Mouse (Mus musculus) CH12.LX (cell line): ENCODE measurements around the gene Dnajc10. TPM values are rescaled to one million over a fixed set of nuclear protein-coding genes. Genes with fewer than 3 reads are reported as not detected.

Experiments
- DNase-seq: peaks from one replicate; pipeline ENCODE4 v3.0.0-alpha.2; 2013; ENCODE audit errors: extremely low read depth
- H3K27ac ChIP-seq: 2 replicates; pipeline ENCODE4 v1.5.1; 2012; ENCODE audit warnings: low read depth, mild to moderate bottlenecking, control low read depth, moderate library complexity; ENCODE audit not compliant: insufficient read depth
- H3K27me3 ChIP-seq: replicated peaks from 2 replicates; pipeline ENCODE3; 2012; ENCODE audit warnings: inconsistent platforms
- H3K36me3 ChIP-seq, 2 experiments: replicated peaks in 1 of 2; 2 replicates each; pipeline versions ENCODE3 to v1.6.1; 2012; ENCODE audit warnings: inconsistent platforms in 1 of 2, low read length in 1 of 2, mild to moderate bottlenecking in 1 of 2, mixed read lengths in 1 of 2, moderate library complexity in 1 of 2; ENCODE audit not compliant: control insufficient read depth in 1 of 2, insufficient read depth in 1 of 2
- H3K4me1 ChIP-seq, 2 experiments: 2 replicates each; pipeline ENCODE4 v1.6.1; 2012; ENCODE audit warnings: inconsistent platforms in 1 of 2, moderate library complexity in 1 of 2; ENCODE audit not compliant: insufficient read depth in 2 of 2, control insufficient read depth in 1 of 2
- H3K4me2 ChIP-seq: 2 replicates; pipeline ENCODE4 v1.6.1; 2012; ENCODE audit warnings: low read depth, mild to moderate bottlenecking, control low read depth; ENCODE audit not compliant: poor library complexity, insufficient read depth, severe bottlenecking
- H3K4me3 ChIP-seq, 3 experiments: fragments of 150-350 bp in 1 of 3; sonication (generic) in 1 of 3; replicated peaks in 1 of 3; 2 replicates each; pipeline versions ENCODE3 to v1.5.1; 2011 to 2012; ENCODE audit warnings: low read depth in 2 of 3, low read length in 2 of 3, mild to moderate bottlenecking in 2 of 3, moderate library complexity in 2 of 3, control low read depth in 1 of 3, improper control_type of control experiment in 1 of 3, inconsistent platforms in 1 of 3, mixed read lengths in 1 of 3; ENCODE audit not compliant: poor library complexity in 1 of 3
- H3K79me2 ChIP-seq: replicated peaks from 2 replicates; pipeline ENCODE4 v1.6.1; 2012; ENCODE audit warnings: mild to moderate bottlenecking, moderate library complexity; ENCODE audit not compliant: control insufficient read depth, poor library complexity, insufficient read depth, severe bottlenecking; ENCODE audit errors: extremely low read depth
- H3K9ac ChIP-seq: 2 replicates; pipeline ENCODE4 v1.6.1; 2012; ENCODE audit warnings: low read depth, mild to moderate bottlenecking, control low read depth, moderate library complexity; ENCODE audit not compliant: insufficient read depth
- H3K9me3 ChIP-seq: replicated peaks from 2 replicates; pipeline ENCODE3; 2012; ENCODE audit warnings: low read length, inconsistent platforms, mixed read lengths
- CHD1 ChIP-seq: IDR thresholded peaks from 2 replicates; pipeline ENCODE4 v1.6.1; 2012; ENCODE audit warnings: low read depth, low read length, improper control_type of control experiment, inconsistent platforms
- CHD2 ChIP-seq: IDR thresholded peaks from 2 replicates; pipeline ENCODE4 v1.6.1; 2011; ENCODE audit warnings: low read length, improper control_type of control experiment
- CTCF ChIP-seq, 2 experiments: IDR thresholded peaks in 1 of 2; conservative IDR thresholded peaks in 1 of 2; 2 replicates each; pipeline ENCODE4 v1.5.1; 2011 to 2012; ENCODE audit warnings: low read depth in 2 of 2, low read length in 2 of 2, improper control_type of control experiment in 1 of 2, inconsistent platforms in 1 of 2, mild to moderate bottlenecking in 1 of 2, moderate library complexity in 1 of 2
- E2F4 ChIP-seq: IDR thresholded peaks from 2 replicates; pipeline ENCODE4 v1.6.1; 2011; ENCODE audit warnings: low read depth, low read length, improper control_type of control experiment; ENCODE audit not compliant: insufficient replicate concordance
- ETS1 ChIP-seq: conservative IDR thresholded peaks from 2 replicates; pipeline ENCODE4 v1.6.1; 2012; ENCODE audit warnings: low read depth, mild to moderate bottlenecking, inconsistent platforms, low read length, improper control_type of control experiment, moderate library complexity
- GABPA ChIP-seq: IDR thresholded peaks from 2 replicates; pipeline ENCODE4 v1.6.1; 2012; ENCODE audit warnings: low read depth, low read length, improper control_type of control experiment, inconsistent platforms; ENCODE audit not compliant: insufficient replicate concordance
- JUN ChIP-seq: IDR thresholded peaks from 2 replicates; pipeline ENCODE4 v1.6.1; 2011; ENCODE audit warnings: low read depth, mild to moderate bottlenecking, low read length, improper control_type of control experiment, moderate library complexity; ENCODE audit not compliant: insufficient read depth
- JUND ChIP-seq: conservative IDR thresholded peaks from 2 replicates; pipeline ENCODE4 v1.6.1; 2011; ENCODE audit warnings: low read depth, low read length, improper control_type of control experiment
- MAZ ChIP-seq: IDR thresholded peaks from 2 replicates; pipeline ENCODE4 v1.6.1; 2012; ENCODE audit warnings: low read depth, mild to moderate bottlenecking, inconsistent platforms, low read length, improper control_type of control experiment, moderate library complexity
- MXI1 ChIP-seq: IDR thresholded peaks from 2 replicates; pipeline ENCODE4 v1.6.1; 2011; ENCODE audit warnings: mild to moderate bottlenecking, low read depth, low read length, improper control_type of control experiment
- MYC ChIP-seq: IDR thresholded peaks from 2 replicates; pipeline ENCODE4 v1.6.1; 2011; ENCODE audit warnings: low read depth, mild to moderate bottlenecking, improper control_type of control experiment, low read length
- NRF1 ChIP-seq: IDR thresholded peaks from 2 replicates; pipeline ENCODE4 v1.6.1; 2014; ENCODE audit warnings: low read depth, mild to moderate bottlenecking, inconsistent platforms, low read length, improper control_type of control experiment, moderate library complexity
- POLR2A ChIP-seq: IDR thresholded peaks from 2 replicates; pipeline ENCODE4 v1.6.1; 2011; ENCODE audit warnings: low read depth, mild to moderate bottlenecking, improper control_type of control experiment, low read length
- POLR2AphosphoS2 ChIP-seq: IDR thresholded peaks from 2 replicates; pipeline ENCODE4 v1.6.1; 2011; ENCODE audit warnings: low read depth, low read length, improper control_type of control experiment
- RAD21 ChIP-seq: IDR thresholded peaks from 2 replicates; pipeline ENCODE4 v1.6.1; 2011; ENCODE audit warnings: low read depth, mild to moderate bottlenecking, low read length, improper control_type of control experiment, moderate library complexity
- RCOR1 ChIP-seq: conservative IDR thresholded peaks from 2 replicates; pipeline ENCODE4 v1.6.1; 2012; ENCODE audit warnings: low read depth, mild to moderate bottlenecking, inconsistent platforms, low read length, improper control_type of control experiment
- SMC3 ChIP-seq: IDR thresholded peaks from 2 replicates; pipeline ENCODE4 v1.6.1; 2011; ENCODE audit warnings: low read depth, low read length, improper control_type of control experiment
- TBP ChIP-seq: conservative IDR thresholded peaks from 2 replicates; pipeline ENCODE4 v1.6.1; 2011; ENCODE audit warnings: low read depth, low read length, improper control_type of control experiment
- UBTF ChIP-seq: IDR thresholded peaks from 2 replicates; pipeline ENCODE4 v1.6.1; 2012; ENCODE audit warnings: low read depth, mild to moderate bottlenecking, inconsistent platforms, low read length, improper control_type of control experiment, moderate library complexity
- USF1 ChIP-seq: IDR thresholded peaks from 2 replicates; pipeline ENCODE4 v1.6.1; 2014; ENCODE audit warnings: low read depth, mild to moderate bottlenecking, inconsistent platforms, low read length, improper control_type of control experiment
- ZC3H11A ChIP-seq: IDR thresholded peaks from 2 replicates; pipeline ENCODE4 v1.6.1; 2012; ENCODE audit warnings: low read depth, mild to moderate bottlenecking, inconsistent platforms, low read length, improper control_type of control experiment
- ZKSCAN1 ChIP-seq: IDR thresholded peaks from 2 replicates; pipeline ENCODE4 v1.6.1; 2012; ENCODE audit warnings: low read depth, inconsistent platforms, low read length, improper control_type of control experiment, borderline replicate concordance
- ZNF384 ChIP-seq: IDR thresholded peaks from 2 replicates; pipeline ENCODE4 v1.6.1; 2012; ENCODE audit warnings: low read depth, low read length, improper control_type of control experiment, inconsistent platforms
- dilution Hi-C: fragments of 300-500 bp; cut with MboI; formaldehyde crosslinking; loops from 2 replicates; pipeline ENCODE4 v1.14.3; 2020; ENCODE audit warnings: low sequenced_read_pairs; ENCODE audit not compliant: extremely low pct_unique_long_range_greater_than_20kb, extremely low pct_ligation_motif_present
- in situ Hi-C: fragments of 300-500 bp; cut with MboI; formaldehyde crosslinking; loops from 3 replicates; pipeline ENCODE4 v1.14.3; 2019; ENCODE audit warnings: low sequenced_read_pairs, low pct_ligation_motif_present, low pct_unique_long_range_greater_than_20kb, mixed read lengths
- polyA plus RNA-seq: library from polyadenylated mRNA; unstranded; fragments of >175 nt; gene quantifications from 2 replicates; pipeline ENCODE4 v1.2.1, GENCODE M21; 2012; ENCODE audit warnings: low read depth; ENCODE audit not compliant: insufficient read length
- total RNA-seq, 2 experiments: library from RNA; depleted of rRNA; stranded (reverse); fragments of 300-350 nt in 1 of 2; fragments of >200 nt in 1 of 2; gene quantifications; 2 replicates each; pipeline ENCODE4 v1.2.3; 2012 to 2014

Dnajc10 gene
- total and polyA plus RNA-seq, 3 experiments: 48.3 to 81.3 (median 65.1) TPM

- H3K4me2 ChIP-seq: no peak overlapping the region
- no peaks in the 10 kb centered on the region for H3K79me2 ChIP-seq
- H3K36me3 ChIP-seq: no peaks in the 10 kb centered on the region
- no peak overlapping the region for H3K27ac ChIP-seq
- no peaks in the 10 kb centered on the region for H3K9me3 ChIP-seq
- TF ChIP-seq CHD1 (no peak), CTCF (conservative IDR thresholded peaks at IDR 0.05 in 1 of 2, IDR thresholded peaks at IDR 0.05 in 1 of 2; ENCODE audit: low read depth in 2 of 2, low read length in 2 of 2) (peak; percentile 24 to 72; a peak in 2 of 4 replicates), MYC (no peak), ZC3H11A (no peak), ETS1 (no peak), E2F4 (no peak), RCOR1 (no peak), JUND (no peak), SMC3 (peak; percentile 56), RAD21 (peak; percentile 80)
- in situ Hi-C loops: loop anchor here (10.0 kb wide), 1 partner anchor 403 kb away; no protein-coding TSS in a partner anchor
- H3K4me3 ChIP-seq: no peak overlapping the region
- peak; percentile 64 for DNase-seq
- dilution Hi-C loops: no loop called here
- no peaks in the 10 kb centered on the region for H3K27me3 ChIP-seq
- peaks cover 0 to 7% of the 10 kb centered on the region in 2 experiments; a peak in 1 of 4 replicates for H3K4me1 ChIP-seq
- no peak overlapping the region for H3K9ac ChIP-seq
Measured at GRCm38 (mm10) chr2:80268053-80268452, 47.2 kb upstream of the Dnajc10 start.

- Histone ChIP-seq H3K9me3 (no peaks in the 10 kb centered on the region), H3K27me3 (no peaks in the 10 kb centered on the region), H3K4me3 (no peak overlapping the region), H3K4me1 (peaks cover 0 to 4% of the 10 kb centered on the region in 2 experiments; a peak in 1 of 4 replicates), H3K9ac (no peak overlapping the region), H3K27ac (no peak overlapping the region), H3K79me2 (no peaks in the 10 kb centered on the region), H3K4me2 (no peak overlapping the region), H3K36me3 (no peaks in the 10 kb centered on the region)
- TF ChIP-seq E2F4: no peak
- no peak for TF ChIP-seq MAZ
- no peak for TF ChIP-seq GABPA
- no peak for TF ChIP-seq POLR2A
- TF ChIP-seq RAD21: no peak
- no peak for TF ChIP-seq TBP
- no peak for TF ChIP-seq NRF1
- no peak for TF ChIP-seq POLR2AphosphoS2
- TF ChIP-seq UBTF: no peak
- TF ChIP-seq MXI1: no peak
- TF ChIP-seq ZKSCAN1: no peak
- TF ChIP-seq CHD2: no peak
- no peak for TF ChIP-seq MYC
- TF ChIP-seq ZNF384: no peak
- no peak for TF ChIP-seq RCOR1
- TF ChIP-seq USF1: no peak
- TF ChIP-seq JUN: no peak
- in situ Hi-C loops (no loop called here), dilution Hi-C loops (no loop called here)
- no peak for DNase-seq
Measured at GRCm38 (mm10) chr2:80271431-80271830, 43.8 kb upstream of the Dnajc10 start.
